Mouse (Mus musculus) forebrain, embryonic 16.5 days (tissue): ENCODE measurements at regions not wholly inside any gene's neighbourhood (a gene's known extent, or its start where the extent isn't known, plus 50 kb on each side); places are given as distances from the start of the nearest gene placed in this dataset.
A peak's percentile ranks its signal among the peaks of the same experiment; 100 is the strongest.

Experiments used
- ATAC-seq: fragments of 200-750 bp; cut with Nextera tagmentation; 2 replicates; pipeline ENCODE4 v1.8.0; 2017; ENCODE audit warnings: mild to moderate bottlenecking, moderate library complexity
- H3K27ac ChIP-seq: fragments of 300-500 bp; sonication (generic); 2 replicates; pipeline ENCODE4 v1.5.1; 2014; ENCODE audit warnings: low read length, control low read depth
- H3K27me3 ChIP-seq: fragments of 300-500 bp; sonication (generic); replicated peaks from 2 replicates; pipeline ENCODE4 v1.6.1; 2014; ENCODE audit warnings: low read length; ENCODE audit not compliant: control insufficient read depth, insufficient read depth
- H3K36me3 ChIP-seq: fragments of 300-500 bp; sonication (generic); 2 replicates; pipeline ENCODE4 v1.6.1; 2014; ENCODE audit not compliant: control insufficient read depth, insufficient read depth
- H3K4me1 ChIP-seq: fragments of 300-500 bp; sonication (generic); replicated peaks from 2 replicates; pipeline ENCODE4 v1.6.1; 2014; ENCODE audit warnings: low read length; ENCODE audit not compliant: control insufficient read depth, insufficient read depth
- H3K4me2 ChIP-seq: fragments of 300-500 bp; sonication (generic); 2 replicates; pipeline ENCODE4 v1.6.1; 2014; ENCODE audit warnings: mild to moderate bottlenecking, low read length, control low read depth
- H3K4me3 ChIP-seq: fragments of 300-500 bp; sonication (generic); replicated peaks from 2 replicates; pipeline ENCODE4 v1.5.1; 2014; ENCODE audit warnings: mild to moderate bottlenecking, low read length, control low read depth
- H3K9ac ChIP-seq: fragments of 300-500 bp; sonication (generic); replicated peaks from 2 replicates; pipeline ENCODE4 v1.6.1; 2014; ENCODE audit warnings: low read depth, low read length, control low read depth
- H3K9me3 ChIP-seq: fragments of 300-500 bp; sonication (generic); 2 replicates; pipeline ENCODE4 v1.6.1; 2016; ENCODE audit warnings: low read length; ENCODE audit not compliant: control insufficient read depth
- WGBS: fragments of 180-500 bp; shearing (Covaris S2); extraction: QIAGEN DNeasy Blood & Tissue Kit; methylation state at CpG from one replicate; pipeline ENCODE4 v1.1.7; 2014; 5-methylcytosine and 5-hydroxymethylcytosine counted together

DNA sequence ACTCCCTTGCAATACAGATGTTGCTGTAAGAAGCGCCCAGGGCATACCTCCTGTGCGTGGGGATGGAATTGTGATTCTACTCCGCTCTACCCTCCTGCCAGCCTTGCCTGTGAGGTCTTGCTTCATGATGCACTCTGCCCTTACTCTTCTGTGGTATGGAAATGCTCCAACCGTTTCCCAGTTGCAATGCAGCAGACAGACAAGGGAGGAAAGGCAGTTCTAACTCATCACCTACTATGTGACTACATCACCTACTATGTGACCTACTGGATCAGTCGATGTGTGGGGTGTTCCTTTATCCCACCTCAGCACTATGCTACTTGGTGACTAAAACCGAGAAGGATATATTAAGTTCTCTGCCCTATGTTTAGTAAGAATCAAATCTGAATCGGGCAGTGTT lies 269.1 kb downstream of the Tcf7l2 start:
- Histone ChIP-seq H3K27me3 (no peaks in the 10 kb centered on the region), H3K27ac (no peak overlapping the region), H3K4me1 (peaks cover 6% of the 10 kb centered on the region; the same call in 1 of the 2 replicates), H3K36me3 (no peaks in the 10 kb centered on the region), H3K4me2 (no peak overlapping the region), H3K9me3 (no peaks in the 10 kb centered on the region), H3K9ac (no peak overlapping the region), H3K4me3 (no peak overlapping the region)
- 92% methylated on average over 7 of the region's 7 CpGs for WGBS
- ATAC-seq: no peak

- H3K9ac ChIP-seq: no peak overlapping the region
- ATAC-seq: no peak
- H3K4me2 ChIP-seq: no peak overlapping the region
- H3K4me1 ChIP-seq: peaks cover 1% of the 10 kb centered on the region; the same call in 1 of the 2 replicates
- no peak overlapping the region for H3K27ac ChIP-seq
- no peak overlapping the region for H3K4me3 ChIP-seq
- H3K27me3 ChIP-seq: no peaks in the 10 kb centered on the region
- H3K36me3 ChIP-seq: no peaks in the 10 kb centered on the region
- H3K9me3 ChIP-seq: no peaks in the 10 kb centered on the region
Measured at GRCm38 (mm10) chr19:56011292-56011691, 269.7 kb downstream of the Tcf7l2 start.

- Histone ChIP-seq H3K4me3 (no peak overlapping the region), H3K9me3 (no peaks in the 10 kb centered on the region), H3K4me2 (no peak overlapping the region), H3K4me1 (no peaks in the 10 kb centered on the region), H3K27me3 (no peaks in the 10 kb centered on the region), H3K9ac (no peak overlapping the region), H3K36me3 (no peaks in the 10 kb centered on the region), H3K27ac (no peak overlapping the region)
- 88% methylated on average over 4 of the region's 4 CpGs for WGBS
- no peak for ATAC-seq
Measured at GRCm38 (mm10) chr19:56016548-56017346, 270.2 kb upstream of the Habp2 start.

GRCm38 (mm10) chr19:56017524-56017923 lies 269.4 kb upstream of the Habp2 start:
- H3K36me3 ChIP-seq: no peaks in the 10 kb centered on the region
- no peak overlapping the region for H3K4me3 ChIP-seq
- H3K4me1 ChIP-seq: no peaks in the 10 kb centered on the region
- H3K4me2 ChIP-seq: no peak overlapping the region
- H3K27ac ChIP-seq: no peak overlapping the region
- WGBS: 80% methylated on average over 7 of the region's 7 CpGs
- ATAC-seq: no peak
- no peaks in the 10 kb centered on the region for H3K27me3 ChIP-seq
- no peaks in the 10 kb centered on the region for H3K9me3 ChIP-seq
- H3K9ac ChIP-seq: no peak overlapping the region

DNA sequence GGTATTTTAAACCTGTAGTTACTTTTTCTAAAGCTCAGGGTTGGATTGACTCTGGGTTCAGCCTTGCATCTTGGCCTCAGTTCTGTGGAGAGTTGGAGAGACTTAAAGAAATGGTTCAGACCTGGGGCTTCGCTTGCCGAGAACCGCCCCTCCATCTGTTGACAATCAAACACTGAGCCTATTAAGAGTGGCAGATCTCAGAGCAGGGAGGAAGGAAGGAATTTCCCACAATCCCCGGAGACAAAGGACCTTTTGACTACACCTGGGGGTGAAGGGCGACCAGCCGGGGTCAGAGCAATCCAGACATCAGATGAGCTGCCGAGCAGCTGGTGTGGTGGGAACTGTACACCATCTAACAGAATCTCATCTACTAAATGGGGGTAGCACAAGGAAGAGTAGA lies 267.8 kb upstream of the Habp2 start:
- Histone ChIP-seq H3K27me3 (no peaks in the 10 kb centered on the region), H3K4me3 (no peak overlapping the region), H3K9me3 (no peaks in the 10 kb centered on the region), H3K9ac (no peak overlapping the region), H3K36me3 (no peaks in the 10 kb centered on the region), H3K4me1 (no peaks in the 10 kb centered on the region), H3K27ac (no peak overlapping the region), H3K4me2 (no peak overlapping the region)
- 41% methylated on average over 7 of the region's 7 CpGs for WGBS
- no peak for ATAC-seq

- no peaks in the 10 kb centered on the region for H3K27me3 ChIP-seq
- no peaks in the 10 kb centered on the region for H3K4me1 ChIP-seq
- no peak overlapping the region for H3K4me3 ChIP-seq
- no peaks in the 10 kb centered on the region for H3K9me3 ChIP-seq
- no peak overlapping the region for H3K27ac ChIP-seq
- 74% methylated on average over 6 of the region's 6 CpGs for WGBS
- H3K4me2 ChIP-seq: no peak overlapping the region
- H3K36me3 ChIP-seq: no peaks in the 10 kb centered on the region
- ATAC-seq: no peak
- H3K9ac ChIP-seq: no peak overlapping the region
Measured at GRCm38 (mm10) chr19:56022348-56022747, 264.6 kb upstream of the Habp2 start.

- Histone ChIP-seq H3K4me1 (peaks cover 4% of the 10 kb centered on the region; the same call in 1 of the 2 replicates), H3K4me3 (no peak overlapping the region), H3K9me3 (0 out of 2 replicates have a peak, but pooled peaks cover 2% of the 10 kb centered on the region), H3K36me3 (no peaks in the 10 kb centered on the region), H3K9ac (no peak overlapping the region), H3K27ac (no peak overlapping the region), H3K27me3 (no peaks in the 10 kb centered on the region), H3K4me2 (no peak overlapping the region)
- 81% methylated on average over 4 of the region's 4 CpGs for WGBS
- no peak for ATAC-seq
Measured at GRCm38 (mm10) chr19:56024599-56024998, 262.3 kb upstream of the Habp2 start.

DNA sequence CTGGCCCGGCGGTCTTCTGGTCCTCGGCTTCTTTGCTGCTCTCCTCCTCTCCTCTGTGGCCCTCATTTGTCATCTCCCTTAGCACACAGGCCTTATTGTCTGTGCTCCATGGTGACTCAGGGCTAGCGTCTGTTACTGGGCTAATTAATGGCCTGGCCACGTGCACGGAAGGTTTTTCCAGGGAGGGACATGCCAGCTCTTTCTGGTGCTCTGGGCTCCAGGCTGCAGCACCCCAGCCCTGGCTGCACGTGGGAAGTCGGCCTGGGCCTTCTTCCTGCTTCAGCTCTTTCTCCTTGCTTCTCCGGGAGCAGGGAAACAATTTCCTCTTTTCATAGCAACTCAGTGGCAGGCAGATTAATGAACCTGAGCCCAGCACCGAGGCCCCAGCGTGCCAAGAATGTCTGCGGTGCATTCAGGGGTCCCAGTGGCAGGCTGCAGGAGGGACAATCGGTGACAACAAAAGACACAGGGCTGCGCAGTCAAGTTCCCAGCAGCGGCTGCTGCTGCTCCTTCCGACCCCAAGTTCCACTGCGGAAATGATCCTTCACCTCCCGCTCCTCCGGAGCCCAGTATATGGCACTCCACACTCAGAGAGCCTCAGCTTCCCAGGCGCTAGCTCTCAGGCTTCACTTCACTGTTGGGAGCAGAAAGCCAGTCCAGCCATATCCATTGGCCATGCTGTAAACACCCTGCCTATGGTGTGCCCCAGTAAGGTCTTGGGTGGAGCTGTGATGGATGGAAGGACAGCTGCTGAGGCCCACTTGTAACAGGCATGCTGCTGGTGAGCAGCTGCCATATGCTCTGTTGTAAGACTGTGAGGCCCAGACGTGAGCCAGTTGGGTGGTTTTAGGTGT lies 257.3 kb upstream of the Habp2 start:
- no peak overlapping the region for H3K4me3 ChIP-seq
- no peaks in the 10 kb centered on the region for H3K36me3 ChIP-seq
- H3K4me1 ChIP-seq: peaks cover 12% of the 10 kb centered on the region
- 3% methylated on average over 21 of the region's 21 CpGs for WGBS
- peak overlapping the region; percentile 33 for H3K9ac ChIP-seq
- no peaks in the 10 kb centered on the region for H3K27me3 ChIP-seq
- H3K4me2 ChIP-seq: no peak overlapping the region
- H3K27ac ChIP-seq: peak overlapping the region; percentile 84
- ATAC-seq: peak; percentile 94
- H3K9me3 ChIP-seq: 0 out of 2 replicates have a peak, but pooled peaks cover 2% of the 10 kb centered on the region

GRCm38 (mm10) chr19:56030401-56030925 lies 256.5 kb upstream of the Habp2 start:
- no peak; the same call in 1 of the 2 replicates for ATAC-seq
- H3K9me3 ChIP-seq: 0 out of 2 replicates have a peak, but pooled peaks cover 2% of the 10 kb centered on the region
- WGBS: 36% methylated on average over 4 of the region's 4 CpGs
- H3K4me2 ChIP-seq: no peak overlapping the region
- no peak overlapping the region for H3K4me3 ChIP-seq
- no peaks in the 10 kb centered on the region for H3K27me3 ChIP-seq
- H3K4me1 ChIP-seq: peaks cover 12% of the 10 kb centered on the region
- H3K36me3 ChIP-seq: no peaks in the 10 kb centered on the region
- H3K27ac ChIP-seq: no peak overlapping the region; the same call in 1 of the 2 replicates
- H3K9ac ChIP-seq: no peak overlapping the region; the same call in 1 of the 2 replicates
